Mouse (Mus musculus): Measurements from ENCODE around the gene Grap.

DNA sequence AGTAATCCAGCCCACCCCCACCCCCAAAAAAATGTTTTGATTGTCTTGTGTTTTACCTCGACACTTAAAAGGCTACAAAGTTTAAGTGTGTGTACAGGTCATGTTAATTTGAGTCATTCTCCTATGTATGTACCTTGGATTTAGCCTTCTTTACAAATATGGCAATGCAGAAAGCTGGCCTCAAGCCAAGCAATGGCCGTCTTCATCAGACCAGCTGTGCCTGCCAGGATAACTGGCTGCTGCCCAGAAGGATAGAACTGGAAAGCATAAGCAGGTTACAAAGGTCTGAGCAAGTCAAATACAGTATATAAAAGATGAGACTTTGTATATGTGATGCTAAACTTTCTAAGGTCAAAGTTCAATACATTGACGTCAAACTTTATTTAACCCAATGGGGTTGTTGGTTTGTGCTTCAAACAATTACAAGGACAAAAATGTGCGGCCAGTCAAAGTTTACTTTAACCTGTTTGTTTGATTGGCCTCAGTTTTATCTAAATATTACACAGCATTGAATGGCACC, 40.9 kb upstream of the Grap start:
- no peak for TF ChIP-seq CTCF (IDR thresholded peaks at IDR 0.05; ENCODE audit: low read depth)
- TF ChIP-seq EP300 (optimal IDR thresholded peaks at IDR 0.05) = no peak
